Mouse (Mus musculus) forebrain, embryonic 10.5 days (tissue): ENCODE data around the gene Gm27029. TPM values are rescaled to one million over a fixed set of nuclear protein-coding genes. Genes with fewer than 3 reads are reported as not detected.

Source experiments
- DNase-seq: peaks from one replicate; pipeline ENCODE4 v3.0.0-alpha.2; 2017; ENCODE audit warnings: low spot score; ENCODE audit errors: extremely low spot score
- H3K27ac ChIP-seq: fragments of 300-500 bp; sonication (generic); 2 replicates; pipeline ENCODE4 v1.5.1; 2016; ENCODE audit warnings: mild to moderate bottlenecking
- H3K27me3 ChIP-seq: fragments of 300-500 bp; sonication (generic); 2 replicates; pipeline ENCODE4 v1.6.1; 2016; ENCODE audit warnings: mild to moderate bottlenecking; ENCODE audit not compliant: poor library complexity, severe bottlenecking
- H3K36me3 ChIP-seq: fragments of 300-500 bp; sonication (generic); replicated peaks from 2 replicates; pipeline ENCODE4 v1.6.1; 2016; ENCODE audit warnings: mild to moderate bottlenecking, moderate library complexity
- H3K4me1 ChIP-seq: fragments of 300-500 bp; sonication (generic); 2 replicates; pipeline ENCODE4 v1.6.1; 2016
- H3K4me3 ChIP-seq: fragments of 300-500 bp; sonication (generic); 2 replicates; pipeline ENCODE4 v1.5.1; 2016; ENCODE audit warnings: mild to moderate bottlenecking, moderate library complexity
- H3K9me3 ChIP-seq: fragments of 300-500 bp; sonication (generic); 2 replicates; pipeline ENCODE4 v1.6.1; 2016; ENCODE audit warnings: mild to moderate bottlenecking, moderate library complexity
- WGBS: fragments of 180-500 bp; shearing (Covaris S2); methylation state at CpG from one replicate; pipeline ENCODE4 v1.1.7; 2016; 5-methylcytosine and 5-hydroxymethylcytosine counted together
- polyA plus RNA-seq: library from polyadenylated mRNA; unstranded; fragments of >200 nt; fragmentation: Nextera tagmentation; extraction: Ambion mirVana; gene quantifications from 2 replicates; pipeline ENCODE4 v1.2.1, GENCODE M21; 2016

The Gm27029 gene
- polyA plus RNA-seq, 1 experiment from 2014 or later, result 11.6 TPM

DNA sequence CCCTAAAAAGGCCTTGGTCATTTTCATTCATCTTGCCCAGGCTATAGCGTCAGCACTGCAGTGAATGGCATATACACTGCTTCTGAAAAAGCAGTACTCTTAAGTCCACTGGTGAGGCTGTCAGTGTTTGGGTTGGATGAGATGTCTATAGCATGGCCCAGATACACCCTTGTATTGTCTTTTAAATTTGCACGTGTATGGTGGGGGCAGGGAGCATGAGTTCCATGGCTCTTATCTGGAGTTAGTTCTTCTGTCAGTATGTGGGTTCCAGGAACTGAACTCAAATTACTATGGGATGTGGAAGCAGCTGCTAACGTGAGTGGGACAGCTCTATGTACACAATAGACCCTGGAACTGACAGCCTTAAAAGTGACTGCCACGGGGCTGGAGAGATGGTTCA, 11.2 kb upstream of the Gm27029 start:
- 87% methylated on average over 4 of the region's 4 CpGs for WGBS
- no peaks in the 10 kb centered on the region for H3K27me3 ChIP-seq
- H3K4me3 ChIP-seq, result no peak overlapping the region
- DNase-seq, result no peak
- H3K4me1 ChIP-seq, result no peaks in the 10 kb centered on the region
- H3K9me3 ChIP-seq, result no peaks in the 10 kb centered on the region
- H3K36me3 ChIP-seq, result peaks cover 53% of the 10 kb centered on the region
- H3K27ac ChIP-seq, result no peak overlapping the region

DNA sequence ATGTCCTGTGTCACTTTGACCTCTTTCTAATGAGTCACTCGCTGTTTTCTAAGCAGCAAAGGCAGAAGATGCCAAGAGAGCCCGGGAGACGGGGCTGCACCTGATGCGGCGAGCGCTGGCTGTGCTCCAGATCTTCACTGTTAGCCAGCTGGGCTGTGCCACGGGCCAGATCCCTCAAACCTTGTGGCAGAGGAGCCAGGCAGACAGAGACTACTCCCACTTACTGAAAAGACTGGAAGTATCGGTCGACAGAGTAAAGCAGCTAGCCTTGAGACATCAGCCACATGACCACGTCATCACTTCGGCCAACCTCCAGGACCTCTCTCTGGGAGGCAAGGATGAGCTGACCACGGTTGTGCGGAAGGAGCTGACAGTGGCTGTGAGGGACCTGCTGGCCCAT, 8.8 kb upstream of the Gm27029 start:
- Histone ChIP-seq H3K4me3 (no peak overlapping the region; the same call in 1 of the 2 replicates), H3K36me3 (peaks cover 74% of the 10 kb centered on the region), H3K27ac (no peak overlapping the region), H3K27me3 (no peaks in the 10 kb centered on the region), H3K9me3 (no peaks in the 10 kb centered on the region), H3K4me1 (no peaks in the 10 kb centered on the region)
- DNase-seq, result no peak
- 95% methylated on average over 13 of the region's 13 CpGs for WGBS

DNA sequence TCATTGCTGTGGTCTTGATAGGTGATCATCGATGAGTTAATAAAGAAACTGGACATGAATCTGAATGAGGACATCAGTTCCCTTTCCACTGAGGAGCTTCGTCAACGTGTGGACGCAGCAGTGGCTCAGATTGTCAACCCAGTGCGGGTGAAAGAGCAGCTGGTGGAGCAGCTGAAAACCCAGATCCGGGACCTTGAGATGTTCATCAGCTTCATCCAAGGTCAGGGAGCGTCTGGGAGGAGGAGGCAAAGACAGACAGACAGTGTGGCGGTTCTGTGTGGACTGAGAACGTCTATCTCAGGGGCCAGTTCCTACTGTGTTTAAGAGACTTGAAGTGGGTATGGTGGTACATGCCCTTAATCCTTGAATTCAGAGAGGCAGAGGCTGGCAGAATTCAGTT, 6.7 kb upstream of the Gm27029 start:
- Histone ChIP-seq H3K9me3 (no peaks in the 10 kb centered on the region), H3K27ac (no peak overlapping the region), H3K4me1 (peaks cover 8% of the 10 kb centered on the region), H3K4me3 (no peak overlapping the region), H3K27me3 (no peaks in the 10 kb centered on the region), H3K36me3 (peaks cover 74% of the 10 kb centered on the region)
- DNase-seq, result no peak
- 94% methylated on average over 9 of the region's 9 CpGs for WGBS

DNA sequence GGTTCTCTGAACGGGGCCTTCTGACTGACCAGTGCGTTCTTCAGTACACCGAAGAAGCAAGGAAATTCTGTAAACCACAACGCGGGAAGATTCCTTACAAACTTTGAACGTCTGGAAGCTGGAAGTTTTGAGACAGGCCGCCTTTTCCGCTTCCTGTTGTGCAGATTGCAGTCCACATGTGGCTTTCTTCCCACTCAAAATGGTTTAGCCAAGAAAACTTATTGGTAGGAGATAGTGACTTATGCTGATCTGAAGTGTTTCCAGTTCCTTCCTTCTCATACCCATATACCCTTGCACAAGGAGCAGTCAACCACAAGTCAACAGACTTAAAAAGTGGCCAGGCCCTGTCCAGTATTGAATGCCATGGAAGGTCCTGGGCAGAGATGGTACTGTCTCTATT, 1.6 kb upstream of the Gm27029 start:
- H3K36me3 ChIP-seq, result peaks cover 24% of the 10 kb centered on the region
- H3K27me3 ChIP-seq, result peaks cover 10% of the 10 kb centered on the region
- H3K9me3 ChIP-seq, result no peaks in the 10 kb centered on the region
- DNase-seq, result no peak
- peak overlapping the region; percentile 84 for H3K4me3 ChIP-seq
- peaks cover 30% of the 10 kb centered on the region for H3K4me1 ChIP-seq
- no peak overlapping the region for H3K27ac ChIP-seq
- WGBS, result 66% methylated on average over 8 of the region's 8 CpGs

DNA sequence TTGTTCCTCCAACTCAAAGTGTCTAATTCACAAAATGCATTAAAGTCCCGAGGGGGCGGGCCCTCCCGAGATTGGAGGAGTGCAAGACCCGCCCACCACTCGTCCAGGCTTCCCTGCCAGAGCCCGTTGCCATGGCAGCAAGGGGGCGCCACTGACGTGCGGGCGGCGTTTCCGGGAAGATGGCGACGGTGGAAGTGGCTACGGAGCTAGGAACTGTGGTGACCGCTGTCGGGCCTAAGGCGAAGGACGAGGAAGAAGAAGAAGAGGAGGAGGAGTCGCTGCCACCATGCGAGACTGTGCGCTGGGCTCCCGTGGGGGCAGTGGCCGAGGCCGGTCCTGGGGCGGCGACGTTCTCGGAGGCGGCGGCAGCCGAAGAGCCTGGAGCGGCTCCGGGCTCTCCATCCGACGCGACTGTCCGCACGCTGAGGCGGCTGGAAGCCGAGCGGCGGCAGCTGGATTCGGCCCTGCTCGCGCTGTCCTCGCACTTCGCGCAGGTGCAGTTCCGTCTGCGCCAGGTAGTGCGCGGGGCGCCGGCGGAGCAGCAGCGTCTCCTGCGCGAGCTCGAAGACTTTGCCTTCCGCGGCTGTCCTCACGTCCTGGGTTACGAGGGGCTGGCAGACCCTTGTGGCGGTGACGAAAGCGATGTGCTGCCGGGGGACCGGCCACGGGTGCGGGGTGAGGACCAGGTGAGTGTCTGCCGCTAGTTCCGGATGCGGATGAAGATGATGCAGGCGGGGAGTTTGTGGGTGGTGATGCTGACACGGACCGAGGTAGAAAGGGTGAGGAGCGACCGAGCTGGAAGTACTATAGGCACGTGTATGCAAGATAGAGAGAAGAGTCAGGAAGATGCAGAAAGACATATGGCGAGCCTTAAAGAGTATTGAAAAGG, 573 bp upstream of the Gm27029 start, which contains the start of the genes Rundc1 and Ptges3l:
Rundc1 (plus strand) TSS at position 161 of the 889 bp plus-strand sequence.
Ptges3l (minus strand) TSS at position 409 of the 889 bp plus-strand sequence.
- peaks cover 10% of the 10 kb centered on the region for H3K27me3 ChIP-seq
- peak within 1 kb of the TSS; percentile 83 for H3K27ac ChIP-seq
- DNase-seq, result peak; percentile 98
- H3K9me3 ChIP-seq, result no peaks in the 10 kb centered on the region
- peak within 1 kb of the TSS; percentile 84 for H3K4me3 ChIP-seq
- H3K4me1 ChIP-seq, result peaks cover 30% of the 10 kb centered on the region
- WGBS, result under 1% methylated on average over 81 of the region's 81 CpGs
- H3K36me3 ChIP-seq, result peaks cover 14% of the 10 kb centered on the region

DNA sequence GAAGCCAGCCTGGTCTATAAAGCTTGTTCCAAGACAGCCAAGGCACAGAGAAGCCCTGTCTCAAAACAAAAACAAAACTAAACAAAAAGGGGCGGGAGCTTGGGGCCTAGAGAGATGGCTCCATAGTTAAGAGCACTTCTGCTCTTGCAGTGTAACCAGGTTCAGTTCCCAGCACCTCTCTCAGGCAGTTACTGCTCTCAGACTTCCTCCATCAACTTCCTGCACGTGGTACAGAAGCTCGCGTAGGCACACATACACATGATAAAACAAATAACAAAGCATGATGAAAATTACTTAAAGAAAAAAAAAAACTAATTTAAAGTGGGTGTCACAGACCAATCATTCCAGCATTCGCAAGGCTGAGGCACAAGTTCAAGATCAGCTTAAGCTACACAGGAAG, 4.4 kb downstream of the Gm27029 start:
- WGBS, result 86% methylated on average over 5 of the region's 5 CpGs
- Histone ChIP-seq H3K4me1 (peaks cover 32% of the 10 kb centered on the region), H3K9me3 (no peaks in the 10 kb centered on the region), H3K36me3 (peaks cover 3% of the 10 kb centered on the region; the same call in 1 of the 2 replicates), H3K27me3 (peaks cover 10% of the 10 kb centered on the region), H3K4me3 (no peak overlapping the region), H3K27ac (no peak overlapping the region)
- no peak for DNase-seq

DNA sequence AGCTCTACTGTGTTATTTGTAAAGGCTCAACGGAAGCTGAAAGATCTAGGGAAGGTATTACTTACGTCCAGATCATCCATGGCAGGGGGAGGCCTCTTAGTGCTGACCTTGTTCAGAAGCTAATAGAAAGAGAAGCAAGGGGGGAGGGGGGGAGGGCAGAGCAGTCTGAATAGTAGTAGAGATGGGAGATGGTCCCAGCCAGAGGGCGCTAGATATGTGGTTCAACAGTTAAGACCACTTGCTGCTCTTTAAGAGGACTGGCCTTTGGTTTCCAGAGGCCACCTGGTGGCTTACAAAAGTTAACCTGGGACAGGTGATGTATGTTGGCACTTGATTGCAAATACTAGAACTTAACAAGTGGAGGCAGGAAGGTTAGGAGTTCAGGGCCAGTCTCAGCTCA, 5.0 kb downstream of the Gm27029 start:
- Histone ChIP-seq H3K4me1 (peaks cover 31% of the 10 kb centered on the region), H3K27me3 (peaks cover 10% of the 10 kb centered on the region), H3K36me3 (peaks cover 6% of the 10 kb centered on the region; the same call in 1 of the 2 replicates), H3K9me3 (no peaks in the 10 kb centered on the region), H3K4me3 (no peak overlapping the region), H3K27ac (no peak overlapping the region)
- 15% methylated on average over 3 of the region's 3 CpGs for WGBS
- no peak for DNase-seq

DNA sequence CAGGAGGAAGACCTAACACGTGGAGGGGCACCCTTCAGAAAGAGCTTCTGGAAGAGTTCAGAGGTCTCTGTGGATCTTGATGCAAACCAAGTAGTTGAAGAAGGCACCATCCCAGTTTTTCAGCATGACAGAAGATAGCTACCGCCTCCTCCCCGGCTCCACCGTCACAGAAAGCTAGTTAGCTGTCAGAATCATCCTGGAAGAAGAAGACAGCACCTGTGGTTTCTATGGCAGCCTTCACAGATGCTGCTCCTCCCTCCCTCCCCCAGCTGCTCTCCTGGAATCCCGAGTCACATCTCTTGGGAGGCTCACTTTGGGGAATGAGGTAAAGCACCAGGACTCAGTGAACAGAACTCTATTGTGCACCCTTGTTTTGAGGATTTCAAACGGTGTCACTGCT, 5.6 kb downstream of the Gm27029 start:
- Histone ChIP-seq H3K4me3 (no peak overlapping the region), H3K36me3 (peaks cover 10% of the 10 kb centered on the region), H3K27ac (no peak overlapping the region), H3K27me3 (peaks cover 7% of the 10 kb centered on the region), H3K9me3 (no peaks in the 10 kb centered on the region), H3K4me1 (peaks cover 25% of the 10 kb centered on the region)
- no peak for DNase-seq
- WGBS, result 59% methylated on average over 6 of the region's 6 CpGs

DNA sequence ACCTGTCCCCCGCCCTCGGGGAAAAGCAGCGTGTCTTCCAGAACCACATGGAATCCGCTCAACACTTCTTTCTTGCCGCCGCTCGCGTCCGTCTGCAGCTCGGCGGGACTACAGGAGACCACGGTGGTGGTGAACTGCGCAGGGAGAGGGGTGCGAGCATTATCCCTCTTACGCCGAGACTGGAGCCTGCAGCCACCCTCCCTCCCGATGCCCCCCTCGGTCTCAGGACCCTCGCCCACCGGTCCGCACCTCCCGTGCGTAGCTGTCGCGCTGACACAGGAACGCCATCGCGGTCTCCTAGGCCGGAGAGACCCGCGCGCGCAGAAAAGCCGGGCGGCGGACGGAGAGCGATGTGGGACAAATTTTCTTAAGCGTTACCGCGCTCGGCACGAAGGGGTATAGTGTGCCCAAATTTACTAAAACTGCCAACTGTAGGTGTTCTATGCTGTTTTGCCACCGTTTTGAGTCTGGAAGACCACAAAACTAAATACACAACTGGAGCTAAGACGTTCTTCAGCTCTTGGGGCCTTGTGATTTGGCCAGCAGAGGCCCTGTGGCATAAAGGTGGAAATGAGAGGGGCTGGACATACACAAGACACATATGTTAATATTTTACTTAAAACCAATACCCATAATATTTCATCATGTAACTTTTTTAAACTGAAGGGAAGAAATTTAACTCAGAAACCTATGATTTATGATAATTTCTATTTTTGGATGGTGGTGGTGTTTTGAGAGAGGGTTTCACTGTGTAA, 7.3 kb downstream of the Gm27029 start, which contains the start of gene Aarsd1:
Aarsd1 (minus strand) TSS at position 515 of the 755 bp plus-strand sequence.
- peaks cover 27% of the 10 kb centered on the region for H3K36me3 ChIP-seq
- under 1% methylated on average over 45 of the region's 45 CpGs for WGBS
- H3K4me3 ChIP-seq, result peak within 1 kb of the TSS; percentile 93
- H3K27me3 ChIP-seq, result no peaks in the 10 kb centered on the region
- H3K9me3 ChIP-seq, result no peaks in the 10 kb centered on the region
- H3K4me1 ChIP-seq, result peaks cover 21% of the 10 kb centered on the region
- peak; percentile 88 for DNase-seq
- H3K27ac ChIP-seq, result peak within 1 kb of the TSS; percentile 94

DNA sequence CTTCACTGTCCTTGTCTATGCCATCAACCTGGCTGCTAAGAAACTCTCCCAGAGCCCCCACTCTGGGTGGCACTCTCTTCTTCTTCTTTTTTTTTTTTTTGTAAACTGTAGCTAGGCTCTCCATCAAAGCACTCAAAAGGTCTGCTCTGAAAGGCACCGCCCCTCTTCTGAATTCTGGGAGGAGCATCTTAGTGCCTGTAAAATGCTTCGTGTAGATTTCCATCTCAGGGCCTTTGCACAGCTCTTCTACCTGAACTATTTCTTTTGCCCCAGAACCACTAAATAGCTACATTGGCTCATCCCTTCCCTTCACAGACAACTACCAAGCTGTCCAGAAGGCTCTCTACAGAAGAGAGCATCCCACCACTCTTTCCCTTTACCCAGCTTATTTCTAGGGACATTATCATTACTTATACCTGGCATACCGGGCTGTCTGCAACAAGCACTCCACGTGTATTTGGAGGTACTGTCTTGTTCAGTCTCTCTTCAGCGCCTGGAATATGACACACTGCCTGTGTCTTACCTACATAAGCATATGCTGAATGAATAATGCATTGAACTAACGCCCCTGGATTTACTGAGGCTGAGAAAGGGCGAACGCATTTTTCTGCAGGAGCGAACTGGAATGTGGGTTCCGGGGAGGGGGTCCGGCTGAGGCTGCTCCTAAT, 8.0 kb downstream of the Gm27029 start:
- H3K4me1 ChIP-seq, result peaks cover 21% of the 10 kb centered on the region
- H3K4me3 ChIP-seq, result peak overlapping the region; percentile 93
- DNase-seq, result no peak
- H3K9me3 ChIP-seq, result no peaks in the 10 kb centered on the region
- H3K27me3 ChIP-seq, result no peaks in the 10 kb centered on the region
- 4% methylated on average over 11 of the region's 11 CpGs for WGBS
- H3K36me3 ChIP-seq, result peaks cover 34% of the 10 kb centered on the region
- H3K27ac ChIP-seq, result peak overlapping the region; percentile 94

DNA sequence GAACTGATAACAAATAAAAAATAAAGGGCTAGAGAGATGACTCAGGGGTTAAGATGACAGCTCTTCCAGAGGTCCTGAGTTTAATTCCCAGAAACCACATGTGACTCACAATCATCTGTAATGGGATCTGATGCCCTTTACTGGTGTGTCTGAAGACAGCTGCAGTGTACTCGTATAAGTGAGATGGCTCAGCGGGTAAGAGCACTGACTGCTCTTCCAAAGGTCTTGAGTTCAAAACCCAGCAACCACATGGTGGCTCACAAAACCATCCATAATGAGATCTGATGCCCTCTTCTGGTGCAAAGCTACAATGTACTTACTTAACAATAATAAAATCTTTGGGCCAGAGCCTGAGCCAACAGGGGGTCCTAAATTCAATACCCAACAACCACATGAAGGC, 9.3 kb downstream of the Gm27029 start:
- 93% methylated on average over 2 of the region's 2 CpGs for WGBS
- no peak overlapping the region for H3K27ac ChIP-seq
- H3K4me1 ChIP-seq, result peaks cover 21% of the 10 kb centered on the region
- no peak for DNase-seq
- no peaks in the 10 kb centered on the region for H3K27me3 ChIP-seq
- H3K36me3 ChIP-seq, result peaks cover 47% of the 10 kb centered on the region
- no peaks in the 10 kb centered on the region for H3K9me3 ChIP-seq
- H3K4me3 ChIP-seq, result no peak overlapping the region

DNA sequence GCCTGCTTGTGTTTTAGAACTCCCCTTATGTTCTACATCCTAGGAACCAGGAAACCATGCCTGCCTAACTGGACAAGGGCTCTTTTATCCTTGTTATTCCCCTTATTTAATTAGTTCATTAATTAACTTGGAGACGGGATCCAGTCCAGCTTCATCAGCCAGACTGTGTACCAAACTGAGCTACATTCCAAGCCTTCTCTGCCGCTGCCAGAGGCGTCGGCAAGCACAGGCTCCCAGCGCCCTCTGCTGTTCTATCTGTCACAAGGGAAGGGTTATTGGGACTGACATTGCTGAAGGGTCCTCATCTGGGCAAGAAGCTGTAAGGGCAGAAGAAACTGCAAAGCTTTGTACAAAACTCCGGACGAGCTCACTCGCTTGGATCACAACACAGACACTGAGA, 29.5 kb downstream of the Gm27029 start:
- DNase-seq, result peak; percentile 71
- Histone ChIP-seq H3K9me3 (no peaks in the 10 kb centered on the region), H3K4me3 (no peak overlapping the region), H3K27me3 (no peaks in the 10 kb centered on the region), H3K4me1 (peaks cover 4% of the 10 kb centered on the region; the same call in 1 of the 2 replicates), H3K36me3 (no peaks in the 10 kb centered on the region), H3K27ac (no peak overlapping the region)
- WGBS, result 8% methylated on average over 8 of the region's 8 CpGs
